Mouse (Mus musculus) CH12.LX (cell line): ENCODE measurements around the gene Yap1.

ENCODE experiments used
- CHD1 ChIP-seq: IDR thresholded peaks from 2 replicates; pipeline ENCODE4 v1.6.1; 2012; ENCODE audit warnings: low read depth, low read length, improper control_type of control experiment, inconsistent platforms
- CHD2 ChIP-seq: IDR thresholded peaks from 2 replicates; pipeline ENCODE4 v1.6.1; 2011; ENCODE audit warnings: low read length, improper control_type of control experiment
- CTCF ChIP-seq, 2 experiments: IDR thresholded peaks in 1 of 2; conservative IDR thresholded peaks in 1 of 2; 2 replicates each; pipeline ENCODE4 v1.5.1; 2011 to 2012; ENCODE audit warnings: low read depth in 2 of 2, low read length in 2 of 2, improper control_type of control experiment in 1 of 2, inconsistent platforms in 1 of 2, mild to moderate bottlenecking in 1 of 2, moderate library complexity in 1 of 2
- E2F4 ChIP-seq: IDR thresholded peaks from 2 replicates; pipeline ENCODE4 v1.6.1; 2011; ENCODE audit warnings: low read depth, low read length, improper control_type of control experiment; ENCODE audit not compliant: insufficient replicate concordance
- ELF1 ChIP-seq: IDR thresholded peaks from 2 replicates; pipeline ENCODE4 v1.6.1; 2014; ENCODE audit warnings: low read depth, mild to moderate bottlenecking, inconsistent platforms, low read length, improper control_type of control experiment
- EP300 ChIP-seq: IDR thresholded peaks from 2 replicates; pipeline ENCODE4 v1.6.1; 2011; ENCODE audit warnings: low read length, improper control_type of control experiment
- MAZ ChIP-seq: IDR thresholded peaks from 2 replicates; pipeline ENCODE4 v1.6.1; 2012; ENCODE audit warnings: low read depth, mild to moderate bottlenecking, inconsistent platforms, low read length, improper control_type of control experiment, moderate library complexity
- NELFE ChIP-seq: IDR thresholded peaks from 2 replicates; pipeline ENCODE4 v1.6.1; 2011; ENCODE audit warnings: low read depth, low read length, improper control_type of control experiment
- NRF1 ChIP-seq: IDR thresholded peaks from 2 replicates; pipeline ENCODE4 v1.6.1; 2014; ENCODE audit warnings: low read depth, mild to moderate bottlenecking, inconsistent platforms, low read length, improper control_type of control experiment, moderate library complexity
- POLR2A ChIP-seq: IDR thresholded peaks from 2 replicates; pipeline ENCODE4 v1.6.1; 2011; ENCODE audit warnings: low read depth, mild to moderate bottlenecking, improper control_type of control experiment, low read length
- POLR2AphosphoS2 ChIP-seq: IDR thresholded peaks from 2 replicates; pipeline ENCODE4 v1.6.1; 2011; ENCODE audit warnings: low read depth, low read length, improper control_type of control experiment
- USF1 ChIP-seq: IDR thresholded peaks from 2 replicates; pipeline ENCODE4 v1.6.1; 2014; ENCODE audit warnings: low read depth, mild to moderate bottlenecking, inconsistent platforms, low read length, improper control_type of control experiment
- USF2 ChIP-seq: conservative IDR thresholded peaks from 2 replicates; pipeline ENCODE4 v1.6.1; 2011; ENCODE audit warnings: low read depth, low read length, improper control_type of control experiment
- ZC3H11A ChIP-seq: IDR thresholded peaks from 2 replicates; pipeline ENCODE4 v1.6.1; 2012; ENCODE audit warnings: low read depth, mild to moderate bottlenecking, inconsistent platforms, low read length, improper control_type of control experiment

DNA sequence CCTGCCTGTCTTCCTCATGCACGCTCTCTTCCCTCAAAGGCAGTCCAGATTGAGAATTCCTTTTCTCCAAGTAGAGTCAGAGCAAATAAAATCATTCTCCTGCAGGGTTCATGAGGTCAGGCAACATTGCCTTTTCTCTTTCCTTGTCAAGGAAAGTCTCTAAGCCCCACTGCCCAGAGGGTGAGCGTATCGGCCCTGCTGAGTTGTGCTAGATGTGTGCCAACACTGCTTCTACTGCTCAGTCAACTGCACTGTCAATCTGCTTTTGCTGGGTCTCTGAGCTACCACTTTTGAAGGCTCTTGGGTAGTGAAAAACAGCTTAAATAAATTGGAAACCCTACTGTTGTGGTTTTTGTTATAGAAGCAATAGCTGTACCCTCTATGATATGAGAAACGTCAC is 56.5 kb downstream of the Yap1 start:
- TF ChIP-seq NRF1 (no peak), POLR2A (no peak), CTCF (conservative IDR thresholded peaks at IDR 0.05 in 1 of 2, IDR thresholded peaks at IDR 0.05 in 1 of 2; ENCODE audit: low read depth in 2 of 2, low read length in 2 of 2) (no peak), CHD1 (no peak), USF2 (no peak), ZC3H11A (no peak), EP300 (no peak), POLR2AphosphoS2 (no peak), ELF1 (no peak), E2F4 (no peak), USF1 (no peak), NELFE (no peak), MAZ (no peak), CHD2 (no peak)
